Mouse (Mus musculus) lung, postnatal 25 days (tissue): ENCODE measurements around the gene Wfdc1.

Experiments used
- DNase-seq: peaks from one replicate; pipeline ENCODE4 v3.0.0; 2022; ENCODE audit warnings: low spot score

Wfdc1 gene

DNA sequence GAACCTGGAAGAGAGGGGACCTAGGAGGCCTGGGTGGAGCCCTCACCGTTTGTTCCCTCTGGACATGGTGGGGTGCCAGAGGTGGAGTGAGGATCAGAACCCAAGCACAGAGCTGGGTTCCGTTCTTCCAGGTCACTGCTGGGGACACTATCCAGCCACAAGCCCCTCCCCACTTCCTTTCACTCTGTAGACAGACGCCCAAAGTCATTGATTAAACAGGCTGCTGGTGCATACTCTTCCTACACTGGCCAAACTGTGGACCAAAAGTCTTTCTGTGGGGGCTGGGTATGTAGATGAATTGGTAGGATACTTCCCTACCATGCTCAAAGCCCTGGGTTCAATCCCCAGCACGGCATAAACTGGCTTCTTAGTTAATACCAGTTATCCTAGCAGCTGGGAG, 25.8 kb downstream of the Wfdc1 start:
- DNase-seq = no peak

- no peak for DNase-seq
Measured at GRCm38 (mm10) chr8:119694696-119695095, 28.5 kb downstream of the Wfdc1 start.

GRCm38 (mm10) chr8:119697163-119697562, 31.0 kb downstream of the Wfdc1 start:
- no peak for DNase-seq

DNA sequence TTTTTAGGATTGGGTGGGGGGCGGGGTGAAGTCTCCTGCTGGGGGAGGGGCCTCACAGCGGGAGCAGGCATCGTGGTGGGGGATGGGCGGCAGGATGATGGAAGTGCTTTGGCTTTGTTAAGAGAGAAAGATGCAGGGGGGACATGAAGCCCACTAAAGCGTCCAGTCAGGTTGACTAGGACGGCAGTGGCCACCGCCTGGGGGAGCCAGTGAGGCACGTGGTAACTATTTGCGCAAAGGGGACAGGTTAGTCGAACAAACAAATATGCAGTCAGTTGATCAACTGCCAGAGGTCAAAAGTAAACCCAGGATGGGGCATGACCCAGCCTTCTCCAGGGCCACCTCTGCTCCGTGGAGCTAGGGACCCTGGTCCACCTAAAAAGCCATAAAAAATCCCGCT, 32.8 kb downstream of the Wfdc1 start:
- peak; percentile 77 for DNase-seq

DNA sequence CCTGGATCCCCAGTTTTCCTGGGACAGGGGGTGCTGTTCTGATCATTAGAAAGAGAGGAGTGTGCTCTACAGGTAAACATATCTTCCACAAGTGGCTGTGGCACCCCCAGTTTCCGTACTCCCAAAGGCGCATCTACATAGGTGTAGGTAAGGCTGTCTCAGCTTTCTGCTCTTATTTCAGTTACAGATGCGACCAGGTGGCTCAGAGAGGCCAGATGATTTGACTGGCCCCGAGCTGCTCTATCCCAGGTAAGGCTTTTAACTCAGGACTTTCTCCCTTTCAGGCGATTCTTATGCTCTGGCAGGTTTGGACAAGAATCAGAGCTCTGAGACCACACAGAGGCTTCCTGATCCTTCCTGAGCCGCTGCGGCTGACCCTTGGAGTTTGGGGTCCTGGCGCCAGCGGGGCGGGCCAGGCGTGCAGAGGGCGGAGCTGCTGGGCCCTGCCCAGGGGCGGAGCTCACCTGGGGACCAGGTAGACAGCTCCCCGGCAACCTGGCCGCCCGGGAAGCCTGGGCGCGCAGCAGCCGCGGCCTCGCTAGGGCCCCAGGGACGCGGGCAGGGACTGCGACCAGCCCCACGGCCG, 33.5 kb downstream of the Wfdc1 start, which contains the start of gene Atp2c2:
Gene Atp2c2, plus strand, starts transcription at position 461 of the 586 bp plus-strand sequence.
- no peak for DNase-seq

DNA sequence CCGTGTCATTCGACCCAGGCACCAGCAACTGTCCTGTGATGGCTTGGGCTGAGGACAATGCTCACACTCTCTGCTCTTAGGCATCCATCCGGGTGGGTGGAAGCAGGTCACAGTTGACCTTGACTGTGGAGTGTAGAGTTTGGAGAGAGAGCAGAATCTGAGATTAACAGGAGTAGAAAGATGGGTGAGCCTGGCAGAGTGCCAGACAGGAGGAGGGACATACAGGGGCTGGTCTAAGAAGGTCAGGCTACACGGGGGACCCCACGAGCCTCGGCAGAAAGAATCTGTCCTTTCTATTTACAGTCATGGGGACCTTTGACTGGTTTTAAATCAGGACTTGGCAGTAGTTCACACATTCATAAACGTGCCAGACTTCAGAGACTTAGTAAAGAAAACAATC, 36.8 kb downstream of the Wfdc1 start:
- DNase-seq = no peak

- DNase-seq = no peak
Measured at GRCm38 (mm10) chr8:119707146-119707545, 41.0 kb downstream of the Wfdc1 start.

DNA sequence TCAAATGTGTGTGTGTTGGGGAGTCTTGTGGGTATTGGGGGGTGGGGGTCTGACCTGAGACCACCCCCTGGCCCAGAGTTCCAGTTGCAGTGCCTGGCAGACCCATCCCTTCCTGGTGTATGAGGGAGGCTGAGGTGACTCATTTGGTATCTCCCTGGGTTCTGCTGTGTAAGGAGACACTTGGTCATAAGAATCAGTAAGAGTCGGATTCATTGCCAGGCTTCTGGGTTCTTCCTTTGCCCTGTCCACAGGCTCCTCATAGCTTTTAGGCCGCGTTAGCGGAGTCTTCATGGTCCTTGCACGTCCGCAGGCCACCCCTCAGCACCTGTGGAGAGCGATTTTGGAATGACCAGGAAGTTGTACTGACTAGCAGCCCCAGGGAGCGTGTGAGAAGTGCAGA, 42.3 kb downstream of the Wfdc1 start:
- no peak for DNase-seq

DNA sequence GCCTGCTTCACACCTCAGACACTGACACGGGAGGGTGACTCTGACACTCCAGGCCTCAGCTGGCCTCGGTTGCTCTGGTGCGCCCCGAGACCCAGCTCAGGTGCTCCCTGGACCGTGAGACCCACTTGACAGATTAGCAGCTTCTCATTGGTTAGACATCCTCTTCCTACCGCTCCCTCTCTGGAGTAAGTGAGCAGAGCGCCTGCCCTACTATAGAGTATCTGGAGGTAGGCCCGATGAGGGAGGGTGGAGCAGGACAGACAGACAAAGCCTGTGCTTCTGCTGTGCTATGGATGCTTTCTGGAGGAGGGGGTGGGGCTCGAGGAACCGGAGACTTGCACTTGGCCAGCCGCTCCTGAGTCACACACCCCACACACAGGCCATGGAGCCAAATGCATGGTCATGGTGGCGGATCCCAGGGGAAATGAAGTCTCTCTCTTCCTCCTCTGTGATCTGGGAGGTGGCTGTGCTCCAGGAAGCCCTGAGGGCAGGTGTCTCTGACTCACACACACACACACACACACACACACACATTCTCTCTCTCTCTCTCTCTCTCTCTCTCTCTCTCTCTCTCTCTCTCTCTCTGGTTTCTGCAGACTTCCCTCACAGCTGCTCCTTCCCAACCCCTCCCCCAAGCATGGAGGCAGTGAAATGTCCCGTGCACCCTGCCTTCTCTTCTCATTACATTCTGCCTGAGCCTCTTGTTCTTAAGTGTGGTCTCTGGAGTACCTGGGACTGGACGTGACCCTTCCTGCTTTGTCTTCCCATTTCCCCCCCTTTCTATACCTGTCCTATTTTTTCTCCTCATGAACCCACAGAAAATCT, 42.9 kb downstream of the Wfdc1 start:
- no peak for DNase-seq

- no peak for DNase-seq
Measured at GRCm38 (mm10) chr8:119709703-119710093, 43.5 kb downstream of the Wfdc1 start.

DNA sequence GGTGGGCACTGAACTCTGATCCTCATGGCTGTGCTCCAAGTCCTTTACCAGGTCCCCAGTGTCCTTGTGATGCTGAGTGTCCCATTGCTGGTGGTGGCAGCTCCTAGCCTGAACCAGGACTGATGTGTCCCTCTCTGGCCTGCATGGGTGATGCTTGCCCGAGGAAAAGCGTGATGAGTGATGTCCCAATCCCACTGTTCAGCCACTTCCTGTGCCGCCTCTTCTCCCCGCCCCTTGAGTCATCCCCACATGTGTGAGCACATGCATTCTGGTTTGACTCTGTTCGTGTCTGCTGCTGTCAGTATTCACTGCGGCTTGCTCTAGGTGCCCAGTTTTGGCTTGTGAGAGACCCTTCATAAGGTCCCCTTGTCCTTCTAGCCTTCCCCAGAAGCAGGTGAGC, 46.1 kb downstream of the Wfdc1 start:
- DNase-seq = peak; percentile 45

- DNase-seq = peak; percentile 43
Measured at GRCm38 (mm10) chr8:119713421-119713820, 47.3 kb downstream of the Wfdc1 start.

DNA sequence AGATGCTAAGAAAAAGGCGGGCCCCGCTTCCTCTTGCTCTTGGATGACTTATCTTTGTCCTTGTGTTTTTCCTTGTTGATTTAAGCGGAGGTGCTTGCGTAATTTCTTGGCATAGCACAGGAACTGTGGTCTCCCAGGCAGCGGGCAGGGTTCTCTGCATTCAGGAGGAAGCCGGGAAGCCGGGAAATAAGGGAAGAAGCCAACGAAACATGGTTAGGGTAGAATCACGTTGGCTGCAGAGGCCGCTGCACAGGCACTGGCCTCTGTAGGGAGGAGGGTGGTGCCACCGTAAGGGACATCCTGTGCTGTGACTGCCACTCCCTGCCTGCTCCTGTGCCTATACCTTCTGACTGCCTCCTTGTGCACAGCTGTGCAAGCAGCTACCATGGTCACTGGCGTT, 49.1 kb downstream of the Wfdc1 start:
- DNase-seq = peak; percentile 90

GRCm38 (mm10) chr8:119716730-119717299, 50.6 kb downstream of the Wfdc1 start:
- peak; percentile 29 for DNase-seq

DNA sequence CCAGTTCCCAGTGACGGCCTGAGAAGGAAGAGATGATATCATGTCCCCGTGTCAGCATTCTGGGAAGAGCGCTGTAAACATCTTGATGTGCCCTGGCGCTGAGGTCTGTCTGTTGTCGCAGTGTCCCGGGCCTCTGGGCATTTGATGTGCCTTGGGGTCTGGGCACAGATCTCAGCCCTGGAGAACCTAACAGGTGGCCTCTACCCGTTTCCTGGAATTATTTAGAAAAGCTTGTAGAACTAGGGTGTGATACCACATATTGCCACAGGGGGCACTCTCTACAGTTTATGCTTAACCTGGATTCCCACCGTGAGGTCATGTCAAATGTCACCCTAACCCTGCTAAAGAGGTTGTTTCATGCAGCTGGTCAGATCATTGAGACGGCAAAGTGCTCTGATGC, 51.6 kb downstream of the Wfdc1 start:
- peak; percentile 66 for DNase-seq

- DNase-seq = no peak
Measured at GRCm38 (mm10) chr8:119719011-119719501, 52.9 kb downstream of the Wfdc1 start.

GRCm38 (mm10) chr8:119722348-119722747, 56.2 kb downstream of the Wfdc1 start:
- no peak for DNase-seq

- no peak for DNase-seq
Measured at GRCm38 (mm10) chr8:119723676-119724075, 57.5 kb downstream of the Wfdc1 start.

DNA sequence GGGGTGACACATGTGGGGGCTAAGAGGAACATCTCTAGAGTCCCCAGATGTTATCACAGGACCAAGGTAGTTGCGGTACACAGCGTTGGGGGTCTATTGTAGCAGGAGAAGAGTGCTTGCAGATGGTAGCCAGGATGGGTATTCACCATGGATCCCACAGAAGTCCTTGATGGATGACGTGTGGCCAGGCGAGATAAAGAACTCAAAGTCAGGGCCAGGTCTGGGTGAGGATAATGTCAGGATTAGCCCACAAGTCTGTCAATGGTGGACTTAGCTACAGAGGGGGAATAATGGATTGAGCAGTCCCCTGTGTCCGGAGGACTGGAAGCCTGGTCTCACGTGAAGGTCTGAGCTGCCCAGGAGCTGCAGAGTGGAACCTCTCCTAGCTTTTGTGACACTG, 58.4 kb downstream of the Wfdc1 start:
- no peak for DNase-seq

GRCm38 (mm10) chr8:119727093-119727492, 60.9 kb downstream of the Wfdc1 start:
- no peak for DNase-seq

GRCm38 (mm10) chr8:119728351-119728895, 62.3 kb downstream of the Wfdc1 start:
- no peak for DNase-seq

DNA sequence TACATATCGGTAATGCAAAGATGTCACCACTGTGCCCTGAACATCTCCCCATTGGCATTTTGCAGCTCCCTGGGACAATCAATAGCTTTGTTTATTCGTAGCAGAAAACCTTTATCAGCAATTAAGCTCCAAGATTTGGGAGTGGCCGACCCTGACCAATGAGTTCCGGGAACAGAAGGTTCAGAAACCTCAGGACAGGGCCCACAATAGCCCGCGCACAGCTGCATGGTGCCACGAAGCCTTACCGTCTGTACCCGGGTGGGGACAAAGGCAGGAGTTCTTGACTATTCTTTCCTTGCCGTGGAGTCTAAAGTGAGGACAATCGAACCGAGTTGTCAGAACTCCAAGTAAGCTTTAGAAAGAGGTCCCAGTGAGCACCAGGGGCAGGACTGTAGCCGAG, 65.9 kb downstream of the Wfdc1 start:
- no peak for DNase-seq
